ENCODE assay signal across 7 mouse cellular contexts in genomic region chr9:56042181-56042621, GRCm38 (mm10). TPM values are rescaled to one million over a fixed set of nuclear protein-coding genes. Genes with fewer than 3 reads are reported as not detected.
DNase-seq lines count a peak whose midpoint lies in the region; ATAC-seq and TF ChIP-seq lines count a peak whose summit lies in the region.

No protein-coding gene starts in this region.

- H3K4me1 ChIP-seq in embryonic fibroblast, embryonic 13.5 days (ENCODE audit: control insufficient read depth, insufficient read depth, low read length) = 0 out of 2 replicates have a peak, but pooled peaks cover 2% of the 10 kb centered on the region
- peaks cover 24% of the 10 kb centered on the region for H3K4me1 ChIP-seq in limb, embryonic 10.5 days
- H3K4me1 ChIP-seq in neural tube, embryonic 15.5 days = peaks cover 25% of the 10 kb centered on the region

- H3K36me3 ChIP-seq in limb, embryonic 10.5 days = peaks cover 38% of the 10 kb centered on the region
- peaks cover 12% of the 10 kb centered on the region for H3K36me3 ChIP-seq in neural tube, embryonic 15.5 days

- DNase-seq in spleen, postnatal 36 days (ENCODE audit: low spot score in 2 of 2) = peak; percentile 6 to 14
- DNase-seq in spleen, adult 18-20 months = no peak
- no peak for DNase-seq in limb, embryonic 10.5 days (ENCODE audit: low spot score)
- DNase-seq in adrenal gland, postnatal 4 days (ENCODE audit: low spot score in 2 of 2) = no peak

- 1% methylated on average over 16 of the region's 16 CpGs for WGBS in limb, embryonic 10.5 days
- WGBS in neural tube, embryonic 15.5 days = under 1% methylated on average over 16 of the region's 16 CpGs

- peak overlapping the region; percentile 73 for H3K4me3 ChIP-seq in embryonic fibroblast, embryonic 13.5 days (ENCODE audit: insufficient read depth, low read length)
- peak overlapping the region; percentile 78 for H3K4me3 ChIP-seq in limb, embryonic 10.5 days
- peak overlapping the region; percentile 83 for H3K4me3 ChIP-seq in neural tube, embryonic 15.5 days (replicated peaks)

- TF ChIP-seq CTCF in embryonic fibroblast, embryonic 13.5 days (IDR thresholded peaks at IDR 0.05; ENCODE audit: borderline replicate concordance, insufficient read depth, low read length) = no peak

- H3K9me3 ChIP-seq in limb, embryonic 10.5 days (replicated peaks) = no peaks in the 10 kb centered on the region
- H3K9me3 ChIP-seq in neural tube, embryonic 15.5 days (replicated peaks) = no peaks in the 10 kb centered on the region

- no peaks in the 10 kb centered on the region for H3K27me3 ChIP-seq in limb, embryonic 10.5 days (ENCODE audit: low read depth, poor library complexity, severe bottlenecking)
- H3K27me3 ChIP-seq in neural tube, embryonic 15.5 days (replicated peaks) = no peaks in the 10 kb centered on the region

- TF ChIP-seq POLR2A in embryonic fibroblast, embryonic 13.5 days (IDR thresholded peaks at IDR 0.05; ENCODE audit: low read depth, low read length) = no peak; the same call in 1 of the 2 replicates

- peak overlapping the region; percentile 64 for H3K4me2 ChIP-seq in neural tube, embryonic 15.5 days

- H3K27ac ChIP-seq in embryonic fibroblast, embryonic 13.5 days (ENCODE audit: insufficient read depth, low read length) = peak overlapping the region; percentile 22
- H3K27ac ChIP-seq in limb, embryonic 10.5 days = peak overlapping the region; percentile 99
- H3K27ac ChIP-seq in neural tube, embryonic 15.5 days (replicated peaks) = peak overlapping the region; percentile 96

- H3K9ac ChIP-seq in neural tube, embryonic 15.5 days (replicated peaks) = peak overlapping the region; percentile 94

- ATAC-seq in neural tube, embryonic 15.5 days (ENCODE audit: low FRiP score) = peak; percentile 88
- ATAC-seq in erythroid progenitor cell, adult 5-6 weeks (replicated peaks; ENCODE audit: low FRiP score, poor library complexity, severe bottlenecking) = no peak

RNA-seq across cellular contexts. Expression of gene Rcn2, which starts 0.6 kb away (rescaled TPM):
- polyA plus RNA-seq in embryonic fibroblast, embryonic 13.5 days (2011; ENCODE audit: insufficient read length, low read depth, missing spikeins) = 142 and 173 TPM in 2 replicates
- polyA plus RNA-seq in limb, embryonic 10.5 days (2016; fragmentation: Nextera tagmentation; extraction: Ambion mirVana) = 243 and 274 TPM in 2 replicates
- 233 and 243 TPM in 2 replicates for polyA plus RNA-seq in neural tube, embryonic 15.5 days (2015; fragmentation: Nextera tagmentation; extraction: Ambion mirVana)
- 10 to 100 TPM; 73.0 to 73.2 TPM for total RNA-seq in adrenal gland, postnatal 4 days (2021)
- 7.9 and 9.2 TPM in 2 replicates for total RNA-seq in erythroid progenitor cell, adult 5-6 weeks (2015; ENCODE audit: low replicate concordance)
- 4.4 and 6.7 TPM in 2 replicates for total RNA-seq in erythroid progenitor cell, adult 5-6 weeks (2017; ENCODE audit: low replicate concordance)

RNA-seq across cellular contexts. Expression of gene 4930563M21Rik, which starts 31.9 kb away (rescaled TPM):
- not detected in 2 replicates for polyA plus RNA-seq in embryonic fibroblast, embryonic 13.5 days (2011; ENCODE audit: insufficient read length, low read depth, missing spikeins)
- polyA plus RNA-seq in limb, embryonic 10.5 days (2016; fragmentation: Nextera tagmentation; extraction: Ambion mirVana) = not detected in 2 replicates
- polyA plus RNA-seq in neural tube, embryonic 15.5 days (2015; fragmentation: Nextera tagmentation; extraction: Ambion mirVana) = not detected in 2 replicates
- total RNA-seq in adrenal gland, postnatal 4 days (2021) = not detected
- not detected in 2 replicates for total RNA-seq in erythroid progenitor cell, adult 5-6 weeks (2015; ENCODE audit: low replicate concordance)
- not detected in 2 replicates for total RNA-seq in erythroid progenitor cell, adult 5-6 weeks (2017; ENCODE audit: low replicate concordance)

RNA-seq across cellular contexts. Expression of gene Pstpip1, which starts 47.6 kb away (rescaled TPM):
- polyA plus RNA-seq in embryonic fibroblast, embryonic 13.5 days (2011; ENCODE audit: insufficient read length, low read depth, missing spikeins) = 2.6 and 4.1 TPM in 2 replicates
- 0.64 and 0.90 TPM in 2 replicates for polyA plus RNA-seq in limb, embryonic 10.5 days (2016; fragmentation: Nextera tagmentation; extraction: Ambion mirVana)
- polyA plus RNA-seq in neural tube, embryonic 15.5 days (2015; fragmentation: Nextera tagmentation; extraction: Ambion mirVana) = 0.84 and 4.6 TPM in 2 replicates
- 1 to 10 TPM; 2.3 to 2.6 TPM for total RNA-seq in adrenal gland, postnatal 4 days (2021)
- 9.2 and 10.5 TPM in 2 replicates for total RNA-seq in erythroid progenitor cell, adult 5-6 weeks (2015; ENCODE audit: low replicate concordance)
- 14.8 and 27.9 TPM in 2 replicates for total RNA-seq in erythroid progenitor cell, adult 5-6 weeks (2017; ENCODE audit: low replicate concordance)

Comparison
In these comparisons a context has a peak if more than half of its experiments do, and no peak if none do; other contexts are left out.
1. DNase-seq: peak in spleen, postnatal 36 days (2 of 2); none in spleen, adult 18-20 months (0 of 2), limb, embryonic 10.5 days (single experiment) and adrenal gland, postnatal 4 days (0 of 2).
2. H3K27ac ChIP-seq: peak in every context shown above with its lines; median percentile 99 in limb, embryonic 10.5 days; 96 in neural tube, embryonic 15.5 days; 22 in embryonic fibroblast, embryonic 13.5 days.
3. Peak in every context shown above with its lines, with median percentiles within 50 percentile points of each other: H3K4me3 ChIP-seq.